In genomic region chr6:4507323-4507722, GRCm38 (mm10) we compare ENCODE assay signal across 11 mouse cellular contexts. TPM values are rescaled to one million over a fixed set of nuclear protein-coding genes. Genes with fewer than 3 reads are reported as not detected.
DNase-seq lines count a peak whose midpoint lies in the region; ATAC-seq and TF ChIP-seq lines count a peak whose summit lies in the region.
"Had no signal": no experiment of that assay in that cellular context is flagged by ENCODE, and none has a peak within 500 bp of the region (broad histone marks: within the 10 kb centered on the region; RNA-seq: fewer than 3 reads in every experiment).

No protein-coding gene starts in this region.

- no peak for DNase-seq in kidney, adult 18-20 months
- no peak for DNase-seq in embryonic facial prominence, embryonic 10.5 days (ENCODE audit: low spot score)
- no peak for DNase-seq in cerebellum, adult 2 months
- no peak for DNase-seq in right cerebral cortex, postnatal 14 days
- DNase-seq: thymus, postnatal 25 days had no signal

- H3K79me2 ChIP-seq in C2C12 (ENCODE audit: control insufficient read depth, insufficient read depth) = peaks cover 61% of the 10 kb centered on the region

- whole genome bisulfite sequencing in kidney, embryonic 14.5 days = 80% methylated on average over 1 of the region's 1 CpGs
- WGBS in embryonic facial prominence, embryonic 10.5 days = 77% methylated on average over 1 of the region's 1 CpGs
- WGBS in limb, embryonic 13.5 days = 71% methylated on average over 1 of the region's 1 CpGs
- 98% methylated on average over 1 of the region's 1 CpGs for WGBS in cerebellum, adult 2 months

- H3K4me3 ChIP-seq in kidney, embryonic 14.5 days (ENCODE audit: low read length) = peak overlapping the region; percentile 32
- peak overlapping the region; percentile 16 for H3K4me3 ChIP-seq in C2C12 (ENCODE audit: insufficient read depth, poor library complexity, severe bottlenecking)
- peak overlapping the region; percentile 63 for H3K4me3 ChIP-seq in embryonic facial prominence, embryonic 10.5 days
- H3K4me3 ChIP-seq in limb, embryonic 13.5 days = peak overlapping the region; percentile 63
- H3K4me3 ChIP-seq in cerebellum, adult 2 months (replicated peaks; ENCODE audit: insufficient read depth, low read depth, low read length) = no peak overlapping the region
- H3K4me3 ChIP-seq: midbrain, embryonic 10.5 days had no signal

- H3K36me3 ChIP-seq in kidney, embryonic 14.5 days (ENCODE audit: control insufficient read depth, insufficient read depth, low read length) = peaks cover 4% of the 10 kb centered on the region; the same call in 1 of the 2 replicates
- peaks cover 46% of the 10 kb centered on the region for H3K36me3 ChIP-seq in C2C12 (ENCODE audit: control insufficient read depth, insufficient read depth)
- H3K36me3 ChIP-seq in embryonic facial prominence, embryonic 10.5 days (replicated peaks) = peaks cover 28% of the 10 kb centered on the region
- H3K36me3 ChIP-seq in limb, embryonic 13.5 days = peaks cover 23% of the 10 kb centered on the region
- H3K36me3 ChIP-seq: G1E; midbrain, embryonic 10.5 days had no signal

- peaks cover 38% of the 10 kb centered on the region for H3K79me3 ChIP-seq in C2C12 (ENCODE audit: low read depth)

- H3K27me3 ChIP-seq in kidney, embryonic 14.5 days (ENCODE audit: control insufficient read depth, insufficient read depth, low read length) = peaks cover 4% of the 10 kb centered on the region; the same call in 1 of the 2 replicates
- H3K27me3 ChIP-seq in C2C12 (ENCODE audit: control insufficient read depth, insufficient read depth, insufficient read length) = no peaks in the 10 kb centered on the region
- H3K27me3 ChIP-seq in embryonic facial prominence, embryonic 10.5 days (replicated peaks; ENCODE audit: low read depth, poor library complexity, severe bottlenecking) = peaks cover 15% of the 10 kb centered on the region
- H3K27me3 ChIP-seq in limb, embryonic 13.5 days = no peaks in the 10 kb centered on the region
- no peaks in the 10 kb centered on the region; the same call in 1 of the 2 replicates for H3K27me3 ChIP-seq in cerebellum, adult 2 months (ENCODE audit: control insufficient read depth, insufficient read depth, low read length)

- H3K9ac ChIP-seq in kidney, embryonic 14.5 days (ENCODE audit: low read depth, low read length) = peak overlapping the region; percentile 40; the same call in 1 of the 2 replicates
- H3K9ac ChIP-seq in limb, embryonic 13.5 days = peak overlapping the region; percentile 83

- ATAC-seq in kidney, embryonic 14.5 days (ENCODE audit: low FRiP score, low TSS enrichment) = no peak
- no peak for ATAC-seq in limb, embryonic 13.5 days (ENCODE audit: low FRiP score, low read depth)
- ATAC-seq: forebrain, embryonic 16.5 days had no signal

- no peaks in the 10 kb centered on the region for H3K9me3 ChIP-seq in kidney, embryonic 14.5 days (ENCODE audit: control insufficient read depth, low read length)
- no peaks in the 10 kb centered on the region for H3K9me3 ChIP-seq in embryonic facial prominence, embryonic 10.5 days
- H3K9me3 ChIP-seq in limb, embryonic 13.5 days = no peaks in the 10 kb centered on the region
- H3K9me3 ChIP-seq: G1E; midbrain, embryonic 10.5 days had no signal

- no peak for TF ChIP-seq POLR2A in cerebellum, adult 2 months (IDR thresholded peaks at IDR 0.05; ENCODE audit: borderline replicate concordance, insufficient read depth, low read length)

- peak overlapping the region; percentile 69 for H3K4me2 ChIP-seq in kidney, embryonic 14.5 days (replicated peaks; ENCODE audit: low read depth, low read length)
- H3K4me2 ChIP-seq in limb, embryonic 13.5 days (replicated peaks) = peak overlapping the region; percentile 72

- no peak overlapping the region for H3K27ac ChIP-seq in kidney, embryonic 14.5 days (ENCODE audit: low read depth, low read length)
- H3K27ac ChIP-seq in embryonic facial prominence, embryonic 10.5 days (replicated peaks) = no peak overlapping the region
- H3K27ac ChIP-seq in limb, embryonic 13.5 days = no peak overlapping the region
- no peak overlapping the region for H3K27ac ChIP-seq in cerebellum, adult 2 months (ENCODE audit: insufficient read depth, low read length)
- H3K27ac ChIP-seq: midbrain, embryonic 10.5 days had no signal

- no peak overlapping the region for H3ac ChIP-seq in C2C12 (ENCODE audit: control insufficient read depth, insufficient read length, low read depth)

- no peak for TF ChIP-seq CTCF in C2C12 (IDR thresholded peaks at IDR 0.05; ENCODE audit: control insufficient read depth, insufficient read depth, insufficient read length)
- no peak for TF ChIP-seq CTCF in cerebellum, adult 2 months (IDR thresholded peaks at IDR 0.05; ENCODE audit: borderline replicate concordance, insufficient read depth, low read depth, low read length)

- H3K4me1 ChIP-seq in kidney, embryonic 14.5 days (ENCODE audit: control insufficient read depth, insufficient read depth, low read length) = no peaks in the 10 kb centered on the region
- H3K4me1 ChIP-seq in embryonic facial prominence, embryonic 10.5 days = peaks cover 29% of the 10 kb centered on the region
- peaks cover 47% of the 10 kb centered on the region for H3K4me1 ChIP-seq in limb, embryonic 13.5 days
- H3K4me1 ChIP-seq in cerebellum, adult 2 months (ENCODE audit: control insufficient read depth, insufficient read depth, low read length) = no peaks in the 10 kb centered on the region

TF ChIP-seq in C2C12, 6 proteins besides CTCF, POLR2A, EP300 and RAD21:
- TF ChIP-seq USF1 (IDR thresholded peaks at IDR 0.05; ENCODE audit: low read depth) = peak; percentile 78
- TF ChIP-seq MYOG (IDR thresholded peaks at IDR 0.05; ENCODE audit: control insufficient read depth, extremely low read depth, insufficient read length) = no peak
- TF ChIP-seq MYOD1 (IDR thresholded peaks at IDR 0.05; ENCODE audit: control insufficient read depth, insufficient read length, low read depth) = peak; percentile 89
- no peak for TF ChIP-seq CEBPB (IDR thresholded peaks at IDR 0.05; ENCODE audit: low read depth)
- TF ChIP-seq FOSL1 (IDR thresholded peaks at IDR 0.05; ENCODE audit: insufficient read depth, low read length, poor library complexity, severe bottlenecking) = peak; percentile 90
TF ChIP-seq in C2C12: peak in this region for 3.

RNA-seq across cellular contexts. Expression of gene Col1a2, which starts 2.7 kb away (rescaled TPM):
- polyA plus RNA-seq in kidney, embryonic 14.5 days (2014; fragmentation: Nextera tagmentation; extraction: Ambion mirVana) = 171 and 267 TPM in 2 replicates
- polyA plus RNA-seq in C2C12 (2012; fragmentation: generic; extraction: Trizol) = 144 TPM
- 117 and 176 TPM in 2 replicates for polyA plus RNA-seq in embryonic facial prominence, embryonic 10.5 days (2016; fragmentation: Nextera tagmentation; extraction: Ambion mirVana)
- 809 and 883 TPM in 2 replicates for polyA plus RNA-seq in limb, embryonic 13.5 days (2015; fragmentation: Nextera tagmentation; extraction: Ambion mirVana)
- 9.0 and 11.6 TPM in 2 replicates for polyA plus RNA-seq in cerebellum, adult 2 months (2012; rRNA removed)
- polyA plus RNA-seq: G1E had no signal
